Mouse (Mus musculus) thymus, postnatal 4 days (tissue): ENCODE measurements around the gene Dlgap4.

Source experiments
- DNase-seq: peaks from one replicate; pipeline ENCODE4 v3.0.0; 2021

Dlgap4 gene

DNA sequence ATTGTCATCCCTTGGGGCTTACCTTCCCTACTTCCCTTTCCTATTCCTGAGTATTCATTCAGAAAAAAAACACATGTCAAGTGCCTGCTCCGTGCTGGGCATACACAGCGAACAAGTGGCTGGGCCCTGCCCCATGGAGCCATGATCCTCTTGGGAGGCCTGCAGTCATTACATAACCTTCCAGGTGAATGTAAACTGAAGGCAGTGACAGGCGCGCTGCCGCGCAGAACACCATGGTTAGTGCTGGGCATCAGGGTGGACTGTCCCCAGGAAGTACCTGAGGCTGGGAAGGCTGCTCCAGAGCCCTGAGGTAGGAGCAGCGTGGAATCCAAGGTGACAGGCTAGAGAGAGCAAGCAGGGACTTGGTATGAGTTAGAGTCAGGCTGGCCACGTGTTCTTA, 7.4 kb downstream of the Dlgap4 start:
- no peak for DNase-seq

DNA sequence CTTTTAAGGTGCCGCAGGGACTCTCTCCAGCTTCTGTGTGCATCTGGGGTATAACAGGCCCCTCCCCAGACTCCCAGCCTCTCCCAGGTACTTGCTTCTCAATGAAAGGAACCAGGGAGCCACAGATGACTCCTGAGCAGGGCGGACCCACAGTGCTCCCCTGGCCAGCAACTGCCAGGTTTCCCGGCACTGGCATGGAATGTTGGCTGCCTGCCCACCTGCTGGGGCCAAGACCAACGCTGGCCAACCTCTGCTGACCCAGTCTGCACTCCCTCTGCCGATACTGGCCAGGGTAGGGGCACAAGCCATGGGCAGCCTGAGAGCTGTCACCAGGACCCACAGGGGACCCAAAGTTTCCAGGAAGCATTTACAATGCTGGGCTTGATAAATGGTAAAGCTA, 7.9 kb downstream of the Dlgap4 start:
- no peak for DNase-seq

DNA sequence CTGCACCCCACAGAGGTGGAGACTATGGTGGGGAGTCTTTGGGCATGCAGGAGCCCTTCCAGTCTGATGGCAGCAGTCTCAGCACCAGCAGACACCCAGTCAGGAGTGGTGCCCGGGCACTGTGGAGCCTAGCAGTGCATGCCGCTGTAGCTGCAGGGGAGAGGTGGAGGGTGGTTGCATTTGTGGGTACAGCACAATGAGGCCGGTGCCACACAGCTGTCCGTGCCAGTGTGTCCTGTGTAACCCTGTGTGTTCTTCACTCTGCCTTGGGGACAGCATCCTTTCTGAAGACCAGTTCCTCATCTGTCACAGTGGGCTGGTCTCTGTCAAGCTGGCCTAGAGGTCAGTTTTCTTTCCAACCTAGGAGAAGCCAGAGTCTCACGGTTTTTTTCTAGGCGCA, 8.7 kb downstream of the Dlgap4 start:
- DNase-seq, result no peak

DNA sequence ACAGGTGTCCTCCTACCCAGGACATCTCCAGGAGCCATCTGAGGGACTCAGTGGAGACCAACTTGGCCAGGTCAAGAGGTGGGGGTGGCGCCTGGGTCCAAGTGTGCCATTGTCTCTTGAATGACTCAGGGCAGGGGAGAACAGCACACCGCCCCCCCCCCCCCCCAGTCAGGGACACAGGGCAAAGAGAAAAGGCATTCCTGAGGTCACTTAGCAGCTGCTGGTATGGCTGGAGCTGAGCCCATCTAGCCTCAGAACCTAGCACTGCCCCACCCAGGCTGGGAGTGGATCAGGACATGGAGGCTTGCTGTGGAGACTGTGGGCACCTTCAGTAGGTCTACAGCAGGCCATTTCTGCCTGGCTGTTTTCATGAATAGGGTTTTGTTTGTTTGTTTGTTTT, 9.7 kb downstream of the Dlgap4 start:
- DNase-seq, result no peak

DNA sequence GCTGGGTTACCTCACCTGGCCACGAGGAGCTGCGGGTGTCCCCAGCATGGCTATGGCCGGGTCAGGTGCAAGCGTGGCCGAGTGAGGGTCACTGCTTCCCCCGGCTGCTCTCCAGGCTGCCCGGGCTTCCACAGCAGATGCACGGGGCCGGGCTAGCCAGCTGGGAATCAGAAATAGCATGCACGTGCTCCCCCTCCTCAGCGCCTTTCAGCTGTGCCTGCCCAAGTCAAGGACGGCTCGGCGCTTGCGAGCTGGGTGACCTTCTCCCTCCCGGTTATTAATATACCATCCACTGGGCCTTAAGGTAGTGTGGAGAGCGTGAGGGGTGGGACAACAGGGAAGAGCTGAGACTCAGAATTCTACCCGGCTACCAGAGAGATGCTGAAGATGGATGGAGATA, 11.8 kb downstream of the Dlgap4 start:
- no peak for DNase-seq

DNA sequence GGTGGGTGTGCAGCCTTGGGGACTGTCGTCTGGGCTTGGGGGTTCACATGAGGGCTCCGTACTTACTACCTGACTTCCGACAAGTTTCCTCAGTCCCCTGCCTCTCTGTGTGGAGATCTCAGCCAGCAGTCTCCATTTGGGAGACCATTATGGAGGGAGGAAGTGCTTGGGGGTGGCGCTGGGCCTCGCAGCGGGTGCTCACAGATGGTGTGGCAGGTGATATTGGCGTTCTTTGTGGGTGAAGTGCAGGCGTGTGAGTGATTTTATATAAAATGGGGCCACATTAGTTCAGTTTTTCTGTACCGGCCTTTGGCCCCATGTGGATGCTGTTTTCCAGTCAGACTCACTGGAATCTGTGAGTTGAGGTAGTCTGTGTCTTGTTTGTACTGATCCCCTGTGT, 12.6 kb downstream of the Dlgap4 start:
- no peak for DNase-seq

DNA sequence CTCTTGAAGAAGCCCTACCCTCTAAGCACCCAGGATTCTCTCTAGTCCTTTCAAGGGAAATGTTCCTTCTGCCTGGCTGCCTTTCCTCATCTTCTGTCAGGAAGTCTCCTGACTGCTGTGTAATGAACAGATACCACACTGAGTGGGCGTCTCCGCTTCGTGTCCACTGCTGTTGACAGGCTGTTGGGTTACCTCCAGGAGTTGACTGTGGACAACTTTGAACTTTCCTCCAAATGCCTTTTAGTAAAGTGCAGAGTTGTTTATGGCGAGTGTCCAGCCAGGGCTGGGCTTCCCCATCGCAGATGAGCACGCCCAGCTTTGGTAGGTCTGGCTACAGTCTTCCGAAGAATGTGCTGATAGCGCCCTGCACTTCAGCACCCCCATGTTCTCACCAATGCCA, 13.0 kb downstream of the Dlgap4 start:
- DNase-seq, result no peak

DNA sequence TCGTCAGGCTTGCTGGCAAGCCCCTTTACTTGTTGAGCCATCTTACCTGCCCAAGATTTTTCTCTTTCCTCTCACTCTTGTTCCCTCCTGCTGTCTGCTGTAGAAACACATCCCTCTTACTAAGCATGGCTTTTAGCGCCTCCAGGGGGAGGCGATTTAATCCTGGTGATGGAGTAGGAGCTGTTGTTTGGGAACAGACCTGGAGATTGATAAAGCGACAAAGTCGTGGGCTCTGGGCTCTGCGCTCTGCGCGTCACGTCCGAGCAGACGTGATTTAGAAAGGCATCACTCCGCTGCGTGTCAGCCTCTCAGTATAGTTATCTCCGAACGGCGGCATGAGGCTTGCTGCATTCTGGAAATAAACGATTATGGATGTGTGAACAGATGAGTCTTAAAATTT, 14.4 kb downstream of the Dlgap4 start:
- no peak for DNase-seq

DNA sequence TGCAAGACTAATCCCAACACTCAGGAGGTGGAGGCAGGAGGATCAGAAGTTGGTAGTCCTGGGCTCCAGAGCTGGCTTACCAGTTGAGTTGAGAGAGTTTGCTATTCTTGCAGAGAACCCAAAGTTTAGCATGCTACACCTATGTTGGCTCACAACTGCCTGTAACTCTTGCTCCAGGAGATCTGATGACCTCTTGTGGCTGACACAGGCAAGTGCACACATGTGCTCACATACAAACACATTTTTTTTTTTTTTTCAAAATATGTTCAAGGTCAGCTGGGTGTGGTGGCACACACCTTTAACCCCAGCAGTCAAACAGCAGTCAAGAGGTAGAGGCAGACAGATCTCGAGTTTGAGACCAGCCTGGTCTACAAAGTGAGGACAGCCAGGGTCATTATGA, 16.8 kb downstream of the Dlgap4 start:
- DNase-seq, result no peak

DNA sequence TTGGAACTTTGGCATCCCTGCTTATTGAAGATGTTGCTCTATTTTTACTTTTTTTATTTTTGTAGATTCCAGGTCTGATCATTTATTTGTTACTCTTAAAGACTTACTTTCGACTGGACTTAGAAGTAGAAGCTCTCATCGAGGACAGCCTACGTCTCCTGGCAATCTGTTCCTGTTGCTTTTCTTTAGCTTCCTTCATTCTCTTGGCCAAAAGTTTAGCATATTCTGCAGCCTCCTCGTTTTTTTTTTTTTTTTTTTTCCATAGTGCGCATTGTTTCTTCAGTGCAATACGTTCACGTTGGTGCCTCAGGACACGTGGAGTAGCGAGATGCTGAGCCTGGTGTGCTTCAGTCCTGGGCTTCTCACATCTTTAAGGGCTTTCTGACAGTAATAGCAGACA, 19.2 kb downstream of the Dlgap4 start:
- no peak for DNase-seq

DNA sequence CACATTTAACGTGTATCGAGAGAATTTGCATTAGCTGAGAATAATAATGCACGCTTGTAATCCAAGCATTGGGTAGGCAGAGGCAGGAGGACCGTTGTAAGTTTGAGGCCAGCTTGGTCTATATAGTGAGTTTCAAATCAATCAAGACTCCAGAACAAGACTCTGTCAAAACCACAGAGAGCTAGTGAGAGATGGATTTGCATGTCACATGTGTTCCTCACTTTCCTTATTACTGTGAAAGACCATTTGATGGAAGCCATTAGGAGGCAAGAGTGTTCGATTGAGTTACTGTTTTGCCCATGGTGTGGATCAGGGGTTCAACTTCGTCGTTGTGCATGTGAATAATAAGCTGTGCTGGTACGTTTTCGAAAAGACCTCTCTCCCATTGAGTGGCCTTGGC, 21.6 kb downstream of the Dlgap4 start:
- no peak for DNase-seq

DNA sequence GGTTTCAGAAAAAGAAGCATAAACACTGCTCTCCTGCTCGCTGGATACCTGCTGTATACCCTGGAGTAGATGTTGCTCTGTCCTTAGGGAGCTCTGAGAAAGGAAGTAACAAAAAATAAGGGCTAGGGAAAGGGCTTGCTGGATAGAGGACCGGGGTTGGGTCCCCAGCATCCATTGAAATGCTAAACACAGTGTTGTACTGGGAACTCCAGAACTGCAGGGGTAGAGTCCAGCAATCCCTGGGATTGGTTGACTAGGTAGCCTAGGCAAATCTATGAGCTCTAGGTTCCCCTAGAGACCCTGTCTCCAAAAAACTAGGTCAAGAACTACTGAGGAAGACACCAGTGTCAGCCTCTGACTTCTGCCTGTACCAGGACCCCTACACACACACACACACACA, 27.6 kb downstream of the Dlgap4 start:
- no peak for DNase-seq

DNA sequence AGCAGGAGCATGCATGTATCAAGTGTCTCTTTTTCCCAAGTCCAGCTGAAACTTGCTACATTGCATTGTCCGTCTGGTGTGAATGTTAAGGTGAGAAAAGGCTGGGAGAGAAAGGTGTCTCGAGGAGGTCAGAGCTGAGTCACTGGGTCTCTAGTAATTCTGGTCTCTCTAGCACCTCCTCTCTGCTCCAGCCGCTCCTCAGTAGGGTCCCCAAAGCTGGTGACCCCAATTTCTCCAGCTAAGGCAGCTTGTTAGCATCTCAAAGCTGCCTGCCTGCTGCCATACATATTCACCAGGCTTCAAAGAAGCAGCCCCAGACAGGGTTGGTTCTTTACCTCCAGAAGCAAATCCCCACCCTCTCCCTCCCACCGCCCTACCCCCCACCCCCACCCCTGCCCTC, 29.4 kb downstream of the Dlgap4 start:
- no peak for DNase-seq

DNA sequence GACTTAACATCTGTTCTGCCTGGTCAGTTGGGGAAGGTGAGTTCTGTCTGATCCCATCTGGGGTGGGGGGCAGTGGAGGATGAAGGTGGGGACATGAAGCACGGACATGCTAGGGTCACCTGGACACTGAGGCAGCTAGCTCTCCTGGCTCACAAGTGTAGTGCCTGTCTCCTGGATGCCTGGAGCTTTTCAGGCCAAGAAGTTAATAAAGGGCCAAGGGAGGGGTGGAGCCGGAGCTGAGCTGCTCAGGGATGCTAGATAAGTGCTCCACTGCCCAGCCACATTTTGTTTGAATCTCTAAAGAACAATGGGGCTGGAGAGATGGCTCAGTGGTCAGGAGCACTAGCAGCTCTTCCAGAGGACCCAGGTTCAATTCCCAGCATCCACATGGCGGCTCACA, 29.9 kb downstream of the Dlgap4 start:
- DNase-seq, result no peak

DNA sequence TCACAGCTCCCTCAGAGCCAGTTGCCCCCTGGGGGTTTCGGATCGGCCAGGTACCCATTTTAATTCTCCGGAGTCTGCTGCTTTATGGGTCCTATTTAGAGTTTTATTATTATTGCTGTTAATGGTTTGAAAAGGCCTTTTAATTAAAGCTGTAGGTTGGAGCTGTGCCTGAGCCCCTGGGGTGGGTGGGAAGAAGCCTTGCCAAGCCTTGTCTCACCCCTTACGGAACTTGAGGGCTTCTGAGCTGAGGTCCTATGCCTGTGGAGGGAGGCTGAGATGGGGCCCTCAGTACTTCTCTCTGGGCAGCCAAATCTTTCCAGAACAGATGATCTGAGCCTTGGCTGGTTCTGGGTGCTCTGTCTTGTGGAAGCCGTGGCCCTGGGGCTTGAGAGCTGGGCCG, 31.6 kb downstream of the Dlgap4 start:
- DNase-seq, result no peak

DNA sequence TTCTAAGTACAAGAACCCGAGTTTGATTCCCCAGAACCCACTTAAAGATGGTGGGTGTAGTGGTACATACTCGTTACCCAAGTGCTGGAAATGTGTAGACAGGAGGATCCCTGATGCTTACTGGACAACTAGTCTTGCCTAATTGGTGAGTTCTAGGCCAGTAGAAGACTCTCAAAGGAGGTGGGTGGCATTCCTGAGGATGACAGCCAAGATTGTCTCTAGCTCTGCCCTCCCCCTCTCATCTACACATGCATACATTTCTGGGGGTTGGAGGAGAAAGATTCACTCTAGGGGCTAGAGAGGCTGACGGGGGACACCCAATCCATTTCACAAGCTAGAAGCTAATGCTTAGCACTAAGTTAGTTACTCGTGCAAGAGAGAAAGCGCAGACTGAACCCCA, 33.4 kb downstream of the Dlgap4 start:
- DNase-seq, result no peak

DNA sequence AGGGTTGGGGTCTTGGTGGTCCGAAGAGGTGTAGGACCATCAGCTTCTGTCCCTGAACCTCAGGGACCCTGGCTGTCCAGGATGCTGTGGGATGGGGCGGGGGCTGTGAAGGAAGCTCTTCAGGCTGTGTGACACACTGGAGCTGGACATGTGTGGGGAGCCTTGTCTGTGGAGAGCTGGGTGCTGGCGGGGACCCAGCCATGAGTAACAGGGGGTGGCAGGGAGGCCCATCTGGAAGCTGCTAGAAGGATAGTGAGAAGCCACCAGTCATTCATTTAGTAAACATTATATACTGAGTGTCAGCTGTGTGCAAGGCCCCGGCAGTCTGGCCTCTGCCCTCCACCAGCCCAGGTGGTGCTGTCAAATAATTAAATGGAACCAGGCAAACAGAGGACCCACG, 34.5 kb downstream of the Dlgap4 start:
- DNase-seq, result no peak

DNA sequence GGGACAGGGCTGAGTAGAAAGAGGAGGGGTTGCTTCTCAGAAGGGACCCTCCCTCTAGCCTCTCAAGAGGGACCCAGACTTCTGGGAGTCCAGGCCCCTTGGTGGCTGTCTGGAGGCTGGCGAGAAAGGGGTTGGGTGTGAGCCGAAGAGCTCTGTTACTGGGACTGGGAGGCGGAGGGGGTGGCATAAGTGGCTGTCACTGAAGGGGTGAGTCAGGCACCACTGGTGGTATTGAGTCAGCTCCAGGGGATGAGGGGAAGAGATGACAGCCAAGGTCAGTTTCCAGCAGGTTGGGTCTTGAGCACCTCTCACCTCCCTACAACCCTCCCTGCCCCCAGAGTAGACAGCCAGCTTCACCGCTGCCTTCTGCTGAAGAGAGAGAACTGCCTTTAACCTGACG, 35.9 kb downstream of the Dlgap4 start:
- no peak for DNase-seq

DNA sequence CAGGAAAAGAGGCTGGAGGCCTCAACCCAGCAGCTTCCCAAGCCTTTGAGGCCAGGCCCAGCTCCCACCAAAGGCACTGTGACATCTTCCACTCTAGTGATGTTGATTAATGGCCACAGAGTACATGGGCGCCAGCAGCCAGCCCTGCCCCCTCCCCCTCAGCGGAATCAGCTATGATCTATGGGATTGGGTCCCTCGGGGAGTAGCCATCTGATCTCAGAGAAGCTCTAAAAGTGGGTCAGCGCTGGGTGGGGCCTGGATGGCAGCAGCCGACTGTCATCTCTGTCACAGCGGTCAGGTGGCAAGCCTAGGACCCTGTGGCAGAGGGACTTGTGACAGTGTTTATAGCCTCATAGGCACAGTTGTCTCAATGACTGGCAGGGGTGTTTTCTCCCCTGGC, 37.5 kb downstream of the Dlgap4 start:
- DNase-seq, result no peak

DNA sequence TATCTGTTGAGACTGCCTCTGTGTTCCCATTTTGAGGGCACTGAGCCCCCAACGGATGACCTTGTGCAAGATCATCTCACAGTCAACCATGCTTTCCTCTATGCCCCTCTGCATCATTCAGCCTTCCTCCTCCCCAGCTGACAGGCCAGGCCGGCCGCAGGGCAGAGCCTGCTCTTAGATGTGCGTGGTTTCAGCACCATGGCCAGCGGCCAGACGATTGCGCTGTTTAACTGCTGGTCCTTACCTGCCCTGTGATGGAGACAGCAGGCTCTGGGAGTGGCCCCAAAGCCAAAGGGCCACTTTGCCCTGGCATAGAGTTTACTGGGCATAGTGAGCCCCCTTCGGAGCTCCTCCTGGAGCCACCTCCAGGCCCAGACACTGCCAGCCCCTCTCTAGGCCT, 39.3 kb downstream of the Dlgap4 start:
- peak; percentile 80 for DNase-seq

DNA sequence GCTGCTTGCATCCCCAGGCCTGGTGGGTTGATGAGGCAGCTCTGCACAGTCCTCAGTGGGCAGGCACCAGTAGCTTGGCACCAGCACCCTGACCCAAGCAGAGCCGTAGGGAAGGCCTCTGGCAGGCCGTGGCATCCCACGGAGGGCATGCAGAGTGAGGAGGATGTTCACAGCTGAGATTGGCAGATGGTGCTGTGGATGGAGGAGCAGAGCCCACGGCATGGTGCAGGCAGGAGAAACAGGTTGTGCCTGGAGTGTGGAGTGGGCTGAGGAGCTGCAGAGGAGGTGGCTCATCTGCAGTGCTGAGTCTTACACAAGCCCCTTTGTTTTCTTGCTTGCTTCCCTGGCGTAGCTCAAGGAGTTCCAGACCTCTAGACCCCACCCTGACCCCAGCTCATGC, 40.6 kb downstream of the Dlgap4 start:
- no peak for DNase-seq

DNA sequence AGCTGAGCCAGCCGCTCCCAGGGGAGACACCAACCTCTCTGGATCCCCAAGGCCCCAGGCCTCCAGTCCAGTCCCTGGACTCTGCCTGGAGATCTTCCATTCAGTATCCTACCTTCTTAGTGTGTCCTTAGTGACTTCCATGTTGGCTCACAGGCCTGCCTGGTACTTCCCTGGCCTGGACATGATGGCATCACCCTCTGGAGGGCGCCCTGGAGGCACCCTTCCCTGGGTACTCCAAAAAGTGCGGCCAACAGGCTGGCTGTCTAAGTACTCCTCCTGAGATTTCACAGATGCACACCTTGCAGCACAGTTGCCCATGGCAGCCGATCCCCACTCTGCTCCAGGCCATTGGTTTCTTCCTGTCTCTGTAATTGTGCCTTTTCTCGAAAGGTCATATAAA, 42.1 kb downstream of the Dlgap4 start:
- no peak for DNase-seq

DNA sequence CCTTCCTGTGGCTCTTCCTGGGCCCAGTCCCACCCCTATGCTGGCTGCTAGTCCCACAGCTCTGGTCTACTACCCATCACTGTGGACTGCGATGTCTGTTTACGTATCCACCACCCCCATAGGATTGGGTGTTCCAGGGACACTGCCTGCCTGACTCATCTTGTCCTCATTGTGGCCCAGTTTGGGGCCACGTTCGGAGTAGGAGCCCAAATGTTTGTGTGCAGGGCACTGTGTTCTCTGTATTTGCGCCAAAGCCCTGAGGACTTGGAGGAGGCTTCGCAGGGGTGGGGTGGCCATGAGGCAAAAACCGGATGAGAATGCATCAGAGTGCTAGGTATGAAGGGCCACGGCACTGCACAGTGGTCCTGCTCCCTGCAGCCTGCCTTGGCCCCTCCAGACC, 44.0 kb downstream of the Dlgap4 start:
- DNase-seq, result no peak

DNA sequence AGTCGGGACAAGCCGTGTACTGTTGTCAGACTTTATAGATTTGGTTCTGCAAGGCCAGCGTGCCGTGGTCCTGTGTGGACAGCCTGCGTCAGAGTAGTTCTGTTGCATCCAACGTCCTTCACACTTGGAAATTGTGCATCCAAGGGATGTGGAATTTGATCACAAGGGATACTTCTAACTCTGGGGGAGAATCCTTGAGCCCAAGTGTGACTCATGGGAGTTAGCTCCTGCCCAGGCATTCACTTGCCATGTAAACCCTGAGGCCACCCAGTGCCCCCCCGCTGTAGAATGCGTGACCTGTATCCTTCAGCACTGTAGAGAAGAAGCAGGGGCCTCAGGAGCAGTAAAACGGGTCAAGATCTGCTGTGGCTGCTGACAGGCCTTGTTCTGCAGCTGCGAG, 44.7 kb downstream of the Dlgap4 start:
- no peak for DNase-seq

DNA sequence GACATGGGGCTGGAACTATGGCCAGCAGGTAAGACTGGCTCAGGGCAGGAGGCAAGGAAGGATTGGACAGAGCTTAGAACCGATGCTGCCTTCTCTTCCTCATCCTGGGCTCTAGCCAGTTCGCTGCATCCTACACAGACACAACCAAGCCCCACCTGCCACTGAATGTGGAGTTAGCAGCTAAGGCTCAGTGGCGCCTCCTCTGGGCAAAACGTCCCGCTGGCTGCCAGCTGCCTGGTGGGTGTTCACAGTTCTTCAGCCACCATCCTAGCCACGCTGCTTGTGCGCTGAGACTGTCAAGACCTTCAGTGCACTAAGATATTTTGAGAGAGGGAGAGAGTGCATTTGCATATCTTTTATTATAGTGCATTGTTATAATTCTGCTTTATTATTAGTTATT, 45.2 kb downstream of the Dlgap4 start:
- peak; percentile 52 for DNase-seq

DNA sequence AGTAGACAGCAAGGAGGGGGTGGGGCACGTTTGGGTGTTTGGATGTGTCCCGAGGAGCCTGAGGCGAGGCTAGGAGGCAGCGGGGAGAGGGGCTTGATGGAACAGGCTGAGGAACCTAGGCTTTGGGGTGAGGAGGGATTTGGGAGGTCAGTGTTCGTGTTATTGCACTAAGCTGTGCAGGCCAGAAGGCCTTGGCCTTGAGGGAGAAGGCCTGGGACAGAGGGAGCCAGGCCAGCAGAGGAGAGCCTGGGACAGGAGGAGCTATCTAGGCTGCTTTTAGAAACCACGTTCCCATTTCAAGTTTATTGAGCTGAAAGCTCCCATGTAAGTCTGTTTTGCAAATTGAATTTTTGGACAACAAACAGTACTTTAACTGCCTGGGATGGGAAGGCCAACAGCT, 46.5 kb downstream of the Dlgap4 start:
- no peak for DNase-seq

DNA sequence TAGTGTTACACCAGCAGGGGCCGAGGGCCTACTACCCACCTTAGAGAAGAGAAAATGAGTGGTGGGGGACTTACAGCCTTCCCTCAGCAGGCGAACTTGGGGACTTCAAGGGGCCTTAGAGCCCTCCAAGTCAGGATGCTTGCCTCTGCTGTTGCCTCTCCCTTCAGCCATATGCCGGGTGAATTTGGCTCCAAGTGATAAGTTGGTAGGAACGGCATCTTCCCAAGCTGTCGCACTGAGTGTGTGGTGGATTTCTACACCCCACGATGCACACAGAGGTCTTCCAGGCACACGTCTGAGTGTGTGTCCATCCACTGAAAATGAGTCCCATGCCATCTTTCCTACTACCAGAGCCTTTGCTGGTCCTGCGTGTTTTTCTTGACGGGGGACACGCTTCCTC, 49.7 kb downstream of the Dlgap4 start:
- no peak for DNase-seq
